ENCODE assay signal across 8 mouse cellular contexts in genomic region chr5:29434228-29434871, GRCm38 (mm10). TPM values are rescaled to one million over a fixed set of nuclear protein-coding genes. Genes with fewer than 3 reads are reported as not detected.
DNase-seq lines count a peak whose midpoint lies in the region; ATAC-seq and TF ChIP-seq lines count a peak whose summit lies in the region.

Nom1 (plus strand) TSS chr5:29434664.

- no peak for TF ChIP-seq CTCF in C2C12 (IDR thresholded peaks at IDR 0.05; ENCODE audit: control insufficient read depth, insufficient read depth, insufficient read length)
- no peak for TF ChIP-seq CTCF in brain, embryonic 14.5 days (IDR thresholded peaks at IDR 0.05; ENCODE audit: borderline replicate concordance, extremely low read depth, insufficient read depth, insufficient read length)
- no peak for TF ChIP-seq CTCF in liver, adult 2 months (IDR thresholded peaks at IDR 0.05; ENCODE audit: low read depth, low read length)

- no peaks in the 10 kb centered on the region for H3K27me3 ChIP-seq in C2C12 (ENCODE audit: control insufficient read depth, insufficient read depth, insufficient read length)
- peaks cover 34% of the 10 kb centered on the region for H3K27me3 ChIP-seq in erythroblast, embryonic 14.5 days (ENCODE audit: control insufficient read depth)
- H3K27me3 ChIP-seq in heart, embryonic 11.5 days (ENCODE audit: control insufficient read depth, insufficient read depth, low read length), result peaks cover 3% of the 10 kb centered on the region
- peaks cover 9% of the 10 kb centered on the region for H3K27me3 ChIP-seq in kidney, embryonic 16.5 days (ENCODE audit: insufficient read depth, low read length)
- no peaks in the 10 kb centered on the region for H3K27me3 ChIP-seq in liver, adult 2 months (ENCODE audit: control insufficient read depth, insufficient read depth, low read length)
- no peaks in the 10 kb centered on the region for H3K27me3 ChIP-seq in myocyte (ENCODE audit: control insufficient read depth, insufficient read depth, insufficient read length)
- H3K27me3 ChIP-seq in splenic B cell, adult 2 months (ENCODE audit: control insufficient read depth, insufficient read depth, low read length, poor library complexity, severe bottlenecking), result no peaks in the 10 kb centered on the region

- H3K4me2 ChIP-seq in heart, embryonic 11.5 days, result peak within 1 kb of the TSS; percentile 92
- peak within 1 kb of the TSS; percentile 90 for H3K4me2 ChIP-seq in kidney, embryonic 16.5 days (replicated peaks; ENCODE audit: low read depth, low read length)
- peak within 1 kb of the TSS; percentile 84 for H3K4me2 ChIP-seq in myocyte (ENCODE audit: low read depth)

- peaks cover 29% of the 10 kb centered on the region for H3K79me3 ChIP-seq in C2C12 (ENCODE audit: low read depth)

- peak within 1 kb of the TSS; percentile 91 for H3K9ac ChIP-seq in heart, embryonic 11.5 days (ENCODE audit: low read depth, low read length)
- H3K9ac ChIP-seq in kidney, embryonic 16.5 days (replicated peaks; ENCODE audit: low read length), result peak within 1 kb of the TSS; percentile 72
- peak within 1 kb of the TSS; percentile 95 for H3K9ac ChIP-seq in liver, adult 2 months (ENCODE audit: low read depth, low read length)

- peak within 1 kb of the TSS; percentile 68 for H3K4me3 ChIP-seq in C2C12 (ENCODE audit: insufficient read depth, poor library complexity, severe bottlenecking)
- peak within 1 kb of the TSS; percentile 95 for H3K4me3 ChIP-seq in erythroblast, embryonic 14.5 days (replicated peaks)
- H3K4me3 ChIP-seq in heart, embryonic 11.5 days (ENCODE audit: low read depth, low read length), result peak within 1 kb of the TSS; percentile 94
- peak within 1 kb of the TSS; percentile 97 for H3K4me3 ChIP-seq in kidney, embryonic 16.5 days (ENCODE audit: low read length)
- peak within 1 kb of the TSS; percentile 96 for H3K4me3 ChIP-seq in liver, adult 2 months (ENCODE audit: insufficient read depth, low read depth, low read length)
- peak within 1 kb of the TSS; percentile 74 for H3K4me3 ChIP-seq in myocyte

- H3K36me3 ChIP-seq in C2C12 (ENCODE audit: control insufficient read depth, insufficient read depth) (peaks cover 37% of the 10 kb centered on the region), myocyte (ENCODE audit: control insufficient read depth, insufficient read depth) (peaks cover 14% of the 10 kb centered on the region)
- H3K36me3 ChIP-seq in erythroblast, embryonic 14.5 days (ENCODE audit: control insufficient read depth), result peaks cover 42% of the 10 kb centered on the region
- H3K36me3 ChIP-seq in heart, embryonic 11.5 days (ENCODE audit: control insufficient read depth, insufficient read depth, low read length), result peaks cover 10% of the 10 kb centered on the region; the same call in 1 of the 2 replicates
- peaks cover 21% of the 10 kb centered on the region for H3K36me3 ChIP-seq in kidney, embryonic 16.5 days (ENCODE audit: insufficient read depth, low read length)
- peaks cover 22% of the 10 kb centered on the region for H3K36me3 ChIP-seq in liver, adult 2 months (ENCODE audit: control insufficient read depth, insufficient read depth, low read length)
- no peaks in the 10 kb centered on the region; the same call in 1 of the 2 replicates for H3K36me3 ChIP-seq in splenic B cell, adult 2 months (ENCODE audit: control insufficient read depth, insufficient read depth, low read length, poor library complexity, severe bottlenecking)

- WGBS in heart, embryonic 11.5 days (ENCODE audit: insufficient replicate concordance), result 5% methylated on average over 29 of the region's 29 CpGs
- 4% methylated on average over 29 of the region's 29 CpGs for WGBS in kidney, embryonic 16.5 days
- WGBS in liver, adult 2 months, result 4% methylated on average over 29 of the region's 29 CpGs

- DNase-seq in brain, embryonic 14.5 days (ENCODE audit: low read depth), result peak; percentile 97
- peak; percentile 81 for DNase-seq in liver, adult 2 months (ENCODE audit: extremely low read depth, low read depth, low spot score)
- peak; percentile 94 for DNase-seq in splenic B cell, adult 2 months (ENCODE audit: low read depth, low spot score)

- H3K4me1 ChIP-seq in erythroblast, embryonic 14.5 days (ENCODE audit: control insufficient read depth), result peaks cover 36% of the 10 kb centered on the region
- peaks cover 9% of the 10 kb centered on the region for H3K4me1 ChIP-seq in heart, embryonic 11.5 days (ENCODE audit: control insufficient read depth, insufficient read depth, low read length)
- H3K4me1 ChIP-seq in kidney, embryonic 16.5 days (ENCODE audit: insufficient read depth, low read length), result peaks cover 19% of the 10 kb centered on the region
- H3K4me1 ChIP-seq in liver, adult 2 months (ENCODE audit: control insufficient read depth, insufficient read depth, low read length), result peaks cover 9% of the 10 kb centered on the region; the same call in 1 of the 2 replicates

- peak within 1 kb of the TSS; percentile 50; the same call in 1 of the 2 replicates for H3K27ac ChIP-seq in heart, embryonic 11.5 days (ENCODE audit: low read depth, low read length)
- H3K27ac ChIP-seq in kidney, embryonic 16.5 days (ENCODE audit: low read length), result peak within 1 kb of the TSS; percentile 79
- H3K27ac ChIP-seq in liver, adult 2 months (replicated peaks; ENCODE audit: insufficient read depth, low read depth, low read length), result peak within 1 kb of the TSS; percentile 79

- peak within 1 kb of the TSS; percentile 91 for H3ac ChIP-seq in C2C12 (ENCODE audit: control insufficient read depth, insufficient read length, low read depth)
- H3ac ChIP-seq in myocyte (ENCODE audit: control insufficient read depth, insufficient read length), result peak within 1 kb of the TSS; percentile 74

- peak; percentile 87 for ATAC-seq in heart, embryonic 11.5 days (replicated peaks; ENCODE audit: insufficient number of reproducible peaks, low FRiP score, low TSS enrichment)
- ATAC-seq in kidney, embryonic 16.5 days (ENCODE audit: low FRiP score, low TSS enrichment), result peak; percentile 98

- TF ChIP-seq POLR2A in brain, embryonic 14.5 days (IDR thresholded peaks at IDR 0.05; ENCODE audit: borderline replicate concordance, extremely low read depth, insufficient read depth, insufficient read length, poor library complexity, severe bottlenecking), result no peak; the same call in 1 of the 2 replicates
- peak; percentile 43; the same call in 1 of the 2 replicates for TF ChIP-seq POLR2A in liver, adult 2 months (IDR thresholded peaks at IDR 0.05; ENCODE audit: extremely low read depth, insufficient read depth, low read length)
- TF ChIP-seq POLR2A in myocyte (IDR thresholded peaks at IDR 0.05; ENCODE audit: insufficient read length, low read depth), result peak; percentile 72

- H3K79me2 ChIP-seq in C2C12 (ENCODE audit: control insufficient read depth, insufficient read depth) (peaks cover 43% of the 10 kb centered on the region), myocyte (ENCODE audit: control insufficient read depth, insufficient read depth) (peaks cover 13% of the 10 kb centered on the region)
- peaks cover 9% of the 10 kb centered on the region; the same call in 1 of the 2 replicates for H3K79me2 ChIP-seq in liver, adult 2 months (ENCODE audit: control insufficient read depth, insufficient read depth, low read length)

- no peaks in the 10 kb centered on the region for H3K9me3 ChIP-seq in erythroblast, embryonic 14.5 days (ENCODE audit: control insufficient read depth, low read length)
- no peaks in the 10 kb centered on the region for H3K9me3 ChIP-seq in heart, embryonic 11.5 days (replicated peaks; ENCODE audit: control insufficient read depth, low read length)
- no peaks in the 10 kb centered on the region for H3K9me3 ChIP-seq in kidney, embryonic 16.5 days (ENCODE audit: low read length)

TF ChIP-seq in C2C12, 6 proteins besides CTCF, POLR2A, EP300 and RAD21:
- TF ChIP-seq FOSL1 (IDR thresholded peaks at IDR 0.05; ENCODE audit: insufficient read depth, low read length, poor library complexity, severe bottlenecking) (no peak), CEBPB (IDR thresholded peaks at IDR 0.05; ENCODE audit: low read depth) (no peak), MYOD1 (IDR thresholded peaks at IDR 0.05; ENCODE audit: control insufficient read depth, insufficient read length, low read depth) (no peak), MYOG (IDR thresholded peaks at IDR 0.05; ENCODE audit: control insufficient read depth, extremely low read depth, insufficient read length) (no peak), USF1 (IDR thresholded peaks at IDR 0.05; ENCODE audit: low read depth) (no peak), MAX (IDR thresholded peaks at IDR 0.05) (peak; percentile 83)

TF ChIP-seq in myocyte, 11 proteins besides CTCF, POLR2A, EP300 and RAD21:
- peak; percentile 71 for TF ChIP-seq POLR2AphosphoS2 (IDR thresholded peaks at IDR 0.05; ENCODE audit: insufficient read length, low read depth)
- no peak for TF ChIP-seq MYOG (IDR thresholded peaks at IDR 0.05; ENCODE audit: control insufficient read depth in 1 of 3, insufficient read depth in 1 of 3, insufficient read length in 2 of 3, low read depth in 2 of 3)

RNA-seq across cellular contexts. Expression of gene Nom1, which starts in this region (rescaled TPM):
- polyA plus RNA-seq in C2C12 (2012; fragmentation: generic; extraction: Trizol), result 13.5 TPM
- polyA plus RNA-seq in brain, embryonic 14.5 days (2012; rRNA removed), result 13.6 and 14.4 TPM in 2 replicates
- 0.27 and 0.35 TPM in 2 replicates for polyA plus RNA-seq in erythroblast, embryonic 14.5 days (2012)
- polyA plus RNA-seq in heart, embryonic 11.5 days (2014; fragmentation: Nextera tagmentation; extraction: Ambion mirVana), result 14.9 and 18.1 TPM in 2 replicates
- 25.5 and 29.4 TPM in 2 replicates for polyA plus RNA-seq in kidney, embryonic 16.5 days (2015; fragmentation: Nextera tagmentation; extraction: Ambion mirVana)
- 7.7 and 10.9 TPM in 2 replicates for total RNA-seq in liver, adult 2 months (2014; rRNA removed)
- 4.0 and 4.7 TPM in 2 replicates for polyA plus RNA-seq in liver, adult 2 months (2012; rRNA removed)
- polyA plus RNA-seq in myocyte (2012; fragmentation: generic; extraction: Trizol), result 9.9 TPM

Comparison
In these comparisons a context has a peak if more than half of its experiments do, and no peak if none do; other contexts are left out.
1. Peak in every context shown above with its lines: DNase-seq, ATAC-seq, H3K4me3 ChIP-seq and H3K27ac ChIP-seq.